Mouse (Mus musculus) brain, adult 2 months (tissue): ENCODE results near the gene Nek9.
A peak's percentile ranks its signal among the peaks of the same experiment; 100 is the strongest.

Experiments
- DNase-seq: peaks from one replicate; pipeline ENCODE4 v3.0.0; 2011; ENCODE audit warnings: low read depth, low spot score

The Nek9 gene

DNA sequence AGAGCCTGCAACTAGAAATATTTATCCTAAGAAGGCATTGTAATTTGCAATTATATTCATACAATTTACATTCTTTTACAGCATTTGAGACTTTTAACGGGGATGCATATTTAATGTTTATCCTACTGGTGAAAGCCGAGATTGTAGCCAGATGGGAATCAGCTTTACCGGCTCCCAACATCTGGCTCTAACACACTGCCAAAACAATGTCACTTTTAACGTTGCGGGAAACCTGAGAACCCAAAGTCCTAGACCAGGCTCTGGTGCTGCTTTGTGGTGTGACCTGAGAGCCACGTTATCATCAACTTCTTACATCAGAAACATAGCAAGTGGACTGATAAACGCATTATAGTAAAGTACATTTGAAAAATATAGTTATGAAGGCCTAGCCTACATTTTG is 74.2 kb downstream of the Nek9 start:
- DNase-seq, result no peak

DNA sequence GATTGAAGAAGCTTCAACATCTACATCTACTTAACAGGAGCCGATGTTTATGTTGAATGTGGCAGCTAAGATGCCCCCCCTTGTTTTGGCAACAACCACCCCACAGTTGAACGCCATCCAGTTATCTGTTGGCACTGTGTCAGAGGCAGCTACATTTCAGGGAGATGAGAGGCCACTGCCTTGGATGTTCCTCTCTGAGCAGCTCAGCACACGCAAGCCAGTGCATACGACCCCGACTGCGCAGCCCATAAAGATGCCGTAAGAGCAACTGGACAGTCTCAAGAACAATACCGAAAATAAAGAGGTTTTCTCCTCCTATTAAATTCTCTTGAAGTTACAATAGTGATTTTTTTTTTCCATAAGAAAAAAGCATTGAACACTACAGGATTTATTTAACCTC is 74.6 kb downstream of the Nek9 start:
- peak; percentile 25 for DNase-seq

DNA sequence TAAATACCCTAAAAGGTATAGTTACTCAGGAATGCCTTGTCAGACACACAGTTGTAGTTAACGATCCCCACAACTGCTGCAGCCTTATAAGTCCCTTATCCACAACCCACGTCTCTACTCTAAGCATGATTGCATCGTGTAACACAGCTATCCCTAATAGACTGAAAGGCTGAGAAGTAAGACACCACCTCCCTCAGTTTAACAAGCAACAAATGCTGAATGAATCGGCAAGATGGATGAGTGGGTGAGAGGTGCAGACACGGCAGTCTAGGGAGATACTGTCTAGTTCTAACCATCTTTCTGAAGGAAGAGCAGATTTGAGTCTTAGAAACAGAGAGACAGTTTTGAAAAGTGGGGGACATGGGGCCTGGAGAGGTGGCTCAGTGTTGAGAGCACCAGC is 76.0 kb downstream of the Nek9 start:
- peak; percentile 68 for DNase-seq

DNA sequence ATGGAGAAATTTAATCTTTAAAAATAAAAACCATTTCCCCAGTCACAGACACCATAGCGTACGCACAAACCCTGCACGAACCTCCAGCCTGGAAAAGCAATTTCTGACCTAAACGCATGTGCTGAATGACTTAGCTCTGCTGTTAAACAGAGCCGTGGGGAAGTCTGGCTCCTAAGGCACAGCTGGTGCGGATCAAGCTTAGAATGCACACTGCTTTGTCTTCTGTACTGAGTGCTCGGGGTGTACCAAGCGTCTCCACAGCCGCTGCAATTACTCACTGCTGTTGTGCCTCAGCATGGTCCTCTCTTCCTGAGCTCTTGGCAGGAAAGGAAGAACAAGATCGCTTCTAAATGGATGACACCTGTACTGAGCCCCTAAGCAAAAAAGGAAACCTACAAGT is 76.7 kb downstream of the Nek9 start:
- peak; percentile 73 for DNase-seq

DNA sequence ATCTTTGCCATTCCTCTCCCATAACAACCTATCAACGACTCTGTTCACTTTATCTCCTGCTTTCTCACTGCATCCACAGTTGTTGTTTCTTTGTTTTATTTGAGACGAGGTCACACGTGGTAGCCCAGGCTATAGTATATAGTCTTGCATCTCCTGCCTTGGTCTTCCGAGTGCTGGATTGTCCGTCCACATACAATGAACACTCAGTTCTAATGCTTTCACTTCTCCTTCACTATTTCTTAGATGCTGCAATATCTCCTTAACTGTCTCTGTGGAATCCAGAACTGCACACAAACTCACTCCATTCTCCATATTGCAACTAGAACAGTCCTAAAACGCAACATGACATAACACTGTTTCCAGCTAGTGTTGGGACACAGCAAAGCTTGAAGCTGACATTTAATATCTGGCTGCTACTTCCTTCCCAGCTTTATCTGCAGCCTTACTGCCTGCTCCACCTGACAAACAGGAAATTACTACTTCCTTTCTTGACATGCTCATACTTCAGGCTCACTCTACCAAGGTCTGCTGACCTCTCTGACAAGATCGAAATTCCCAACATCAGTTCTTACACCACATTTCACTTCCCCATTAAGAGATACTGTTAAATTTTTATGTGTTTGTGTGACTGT is 82.0 kb downstream of the Nek9 start:
- no peak for DNase-seq

DNA sequence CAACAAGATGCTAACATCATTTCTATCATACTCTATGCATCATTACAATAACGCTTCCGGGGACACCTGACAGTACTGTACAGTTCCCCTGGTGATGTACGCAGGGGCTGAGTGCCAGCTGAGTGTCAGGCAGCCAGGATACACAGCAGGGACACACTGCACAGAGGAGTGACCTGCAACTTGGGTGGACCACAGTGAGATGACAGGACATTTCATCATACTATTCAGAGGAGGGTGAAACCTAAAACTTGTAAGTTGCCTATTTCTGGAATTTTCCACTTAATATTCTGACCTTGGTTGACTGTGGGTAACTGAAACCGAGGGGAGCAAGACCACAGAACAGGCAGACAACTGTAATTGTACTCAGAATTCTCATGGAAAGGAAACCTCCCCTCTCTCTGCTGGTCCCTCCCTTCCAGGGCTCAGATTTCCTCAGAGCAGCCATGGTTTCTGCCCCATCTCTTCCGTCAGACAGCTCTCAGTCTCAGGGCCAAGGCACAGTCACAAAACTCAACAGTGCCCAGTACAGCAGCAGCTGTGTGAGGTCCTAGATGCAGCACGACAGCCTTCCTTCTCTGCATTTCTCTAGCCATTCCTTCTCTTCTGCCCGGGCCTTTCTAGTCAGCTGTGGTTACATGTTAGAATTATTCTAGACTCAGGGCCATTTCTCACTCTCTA is 82.9 kb downstream of the Nek9 start:
- no peak for DNase-seq

DNA sequence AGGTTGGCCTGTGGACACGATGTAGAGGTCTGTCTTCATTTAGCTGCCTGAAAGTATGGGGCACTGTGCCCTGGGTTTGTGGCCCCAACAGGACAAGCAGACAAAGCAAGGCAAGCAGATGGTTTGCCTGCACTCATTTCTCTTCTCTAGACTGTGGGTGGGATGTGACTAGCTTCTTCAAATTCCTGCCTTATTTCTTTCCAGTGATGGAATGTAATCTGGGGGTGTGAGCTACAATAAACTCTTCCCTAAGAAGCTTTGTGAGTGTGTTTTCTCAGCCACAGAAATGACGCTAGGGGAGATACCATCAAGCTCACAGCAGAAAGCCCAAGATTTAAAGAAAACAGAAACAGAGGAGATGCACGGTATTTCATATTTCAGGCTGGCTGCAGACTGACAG is 87.1 kb downstream of the Nek9 start:
- peak; percentile 55 for DNase-seq
